Mouse (Mus musculus): ENCODE measurements around the gene Cadps. TPM values are rescaled to one million over a fixed set of nuclear protein-coding genes. Genes with fewer than 3 reads are reported as not detected.
"Not testable (repeated sequence)": the region's sequence is repeated elsewhere in the genome, so short reads cannot be mapped to it uniquely, and the experiment has no call there.

Cadps gene
- polyA plus RNA-seq, 2 experiments = 0.01 TPM; not detected in 1

DNA sequence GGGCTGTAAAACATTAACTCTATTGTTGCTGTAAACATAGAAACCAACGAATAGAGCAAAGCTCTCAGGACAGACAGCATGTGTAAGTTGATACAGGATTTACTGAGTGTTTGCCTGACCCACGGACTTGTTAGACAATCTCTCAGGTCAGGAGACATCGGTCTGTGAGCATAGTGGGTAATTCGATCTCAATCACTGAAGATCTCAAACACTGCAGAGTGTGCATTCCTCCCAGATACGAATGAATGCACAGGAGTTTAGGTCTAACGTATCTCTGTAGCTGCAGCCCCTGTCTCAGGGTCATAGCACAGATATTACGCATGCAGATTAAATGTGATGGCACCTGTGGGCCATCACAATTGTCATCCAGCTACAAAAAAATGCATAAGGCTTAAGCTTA lies 242.1 kb downstream of the Cadps start:
- Histone ChIP-seq H3K4me1 (replicated peaks; ENCODE audit: control insufficient read depth in 2 of 2, insufficient read depth in 2 of 2, low read length in 1 of 2) (no peaks in the 10 kb centered on the region), H3K36me3 (replicated peaks; ENCODE audit: control insufficient read depth, insufficient read depth, low read depth) (no peaks in the 10 kb centered on the region), H3K9me3 (ENCODE audit: control insufficient read depth, low read length) (no peaks in the 10 kb centered on the region), H3K27ac (no peak overlapping the region), H3K27me3 (ENCODE audit: control insufficient read depth, insufficient read depth, low read length) (no peaks in the 10 kb centered on the region), H3K4me3 (ENCODE audit: insufficient read depth in 1 of 2, low read depth in 2 of 2, low read length in 2 of 2) (no peak overlapping the region), H3K4me2 (ENCODE audit: low read depth) (no peak overlapping the region), H3K9ac (replicated peaks) (no peak overlapping the region)
- TF ChIP-seq EP300 (IDR thresholded peaks at IDR 0.05; ENCODE audit: low read depth) = no peak
- TF ChIP-seq CTCF (IDR thresholded peaks at IDR 0.05; ENCODE audit: low read depth) = no peak
- WGBS (ENCODE audit: insufficient replicate concordance) = 38% methylated on average over 7 of the region's 7 CpGs
- ATAC-seq (ENCODE audit: insufficient read depth) = no peak
- no peak for DNase-seq (ENCODE audit: low read depth in 3 of 3, low spot score in 3 of 3)

DNA sequence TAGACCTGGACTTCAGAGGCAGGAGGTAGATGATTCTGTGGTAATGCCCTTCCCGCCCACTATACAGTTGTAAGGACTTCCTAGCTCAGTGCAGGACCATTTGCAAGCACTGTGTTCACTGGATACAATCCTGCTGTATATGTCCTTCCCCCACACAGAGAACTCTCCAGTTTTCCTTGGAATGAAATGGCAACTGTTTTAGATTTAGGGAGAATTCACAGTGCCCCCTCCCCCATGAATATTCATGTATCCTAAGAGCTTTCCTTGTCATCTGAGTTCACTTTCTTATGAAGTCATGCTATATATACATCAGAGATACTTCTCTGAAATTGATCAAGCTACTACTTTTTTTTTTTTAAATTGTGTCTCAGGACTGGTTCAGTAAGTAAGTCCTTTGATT lies 244.7 kb downstream of the Cadps start:
- Histone ChIP-seq H3K9me3 (ENCODE audit: control insufficient read depth, low read length) (no peaks in the 10 kb centered on the region), H3K4me3 (ENCODE audit: insufficient read depth in 1 of 2, low read depth in 2 of 2, low read length in 2 of 2) (no peak overlapping the region), H3K36me3 (replicated peaks; ENCODE audit: control insufficient read depth, insufficient read depth, low read depth) (no peaks in the 10 kb centered on the region), H3K4me2 (ENCODE audit: low read depth) (no peak overlapping the region), H3K27me3 (ENCODE audit: control insufficient read depth, insufficient read depth, low read length) (no peaks in the 10 kb centered on the region), H3K4me1 (replicated peaks; ENCODE audit: control insufficient read depth in 2 of 2, insufficient read depth in 2 of 2, low read length in 1 of 2) (no peaks in the 10 kb centered on the region), H3K9ac (replicated peaks) (no peak overlapping the region), H3K27ac (no peak overlapping the region)
- 39% methylated on average over 1 of the region's 1 CpGs for whole genome bisulfite sequencing (ENCODE audit: insufficient replicate concordance)
- TF ChIP-seq EP300 (IDR thresholded peaks at IDR 0.05; ENCODE audit: low read depth) (no peak), CTCF (IDR thresholded peaks at IDR 0.05; ENCODE audit: low read depth) (no peak)
- DNase-seq (ENCODE audit: low read depth in 3 of 3, low spot score in 3 of 3) (no peak), ATAC-seq (ENCODE audit: insufficient read depth) (no peak)

DNA sequence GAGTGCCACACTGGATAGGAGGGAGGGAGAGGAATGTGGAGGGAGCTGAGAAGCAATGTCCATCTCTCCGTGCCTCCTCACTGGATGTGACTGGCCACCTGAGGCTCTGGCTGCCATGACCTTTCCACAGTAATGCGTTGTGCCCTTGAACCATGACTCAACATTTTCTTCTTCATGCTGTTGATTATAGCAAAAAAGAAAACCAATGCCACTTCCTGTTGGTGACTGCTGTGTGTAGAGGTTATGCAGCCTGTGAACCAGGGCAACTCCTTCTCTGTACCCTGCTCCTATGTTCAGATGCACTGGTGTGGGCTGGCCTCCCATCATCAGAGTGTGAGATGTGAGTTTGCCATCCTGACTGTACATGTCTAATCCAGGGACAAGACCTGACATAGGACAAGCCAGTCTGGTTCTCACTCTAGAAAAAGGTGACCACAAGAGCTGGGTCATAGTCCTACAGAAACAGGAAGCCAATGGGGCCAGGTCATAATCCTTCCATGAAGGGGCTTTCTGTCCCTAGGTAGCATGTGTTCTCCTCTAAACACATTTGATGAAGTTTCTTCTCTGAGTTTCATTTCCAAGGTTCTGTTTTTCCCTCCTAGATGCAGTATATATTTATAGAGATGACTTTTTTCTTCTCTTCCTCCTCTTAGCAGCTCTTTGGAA lies 245.3 kb downstream of the Cadps start:
- ATAC-seq (ENCODE audit: insufficient read depth) (no peak), DNase-seq (ENCODE audit: low read depth in 3 of 3, low spot score in 3 of 3) (no peak)
- Histone ChIP-seq H3K4me3 (ENCODE audit: insufficient read depth in 1 of 2, low read depth in 2 of 2, low read length in 2 of 2) (no peak overlapping the region), H3K27ac (no peak overlapping the region), H3K9ac (replicated peaks) (no peak overlapping the region), H3K36me3 (replicated peaks; ENCODE audit: control insufficient read depth, insufficient read depth, low read depth) (no peaks in the 10 kb centered on the region), H3K27me3 (ENCODE audit: control insufficient read depth, insufficient read depth, low read length) (no peaks in the 10 kb centered on the region), H3K4me2 (ENCODE audit: low read depth) (no peak overlapping the region), H3K4me1 (replicated peaks; ENCODE audit: control insufficient read depth in 2 of 2, insufficient read depth in 2 of 2, low read length in 1 of 2) (no peaks in the 10 kb centered on the region), H3K9me3 (ENCODE audit: control insufficient read depth, low read length) (no peaks in the 10 kb centered on the region)
- 51% methylated on average over 2 of the region's 2 CpGs for WGBS (ENCODE audit: insufficient replicate concordance)
- TF ChIP-seq EP300 (IDR thresholded peaks at IDR 0.05; ENCODE audit: low read depth) (no peak), CTCF (IDR thresholded peaks at IDR 0.05; ENCODE audit: low read depth) (no peak)

DNA sequence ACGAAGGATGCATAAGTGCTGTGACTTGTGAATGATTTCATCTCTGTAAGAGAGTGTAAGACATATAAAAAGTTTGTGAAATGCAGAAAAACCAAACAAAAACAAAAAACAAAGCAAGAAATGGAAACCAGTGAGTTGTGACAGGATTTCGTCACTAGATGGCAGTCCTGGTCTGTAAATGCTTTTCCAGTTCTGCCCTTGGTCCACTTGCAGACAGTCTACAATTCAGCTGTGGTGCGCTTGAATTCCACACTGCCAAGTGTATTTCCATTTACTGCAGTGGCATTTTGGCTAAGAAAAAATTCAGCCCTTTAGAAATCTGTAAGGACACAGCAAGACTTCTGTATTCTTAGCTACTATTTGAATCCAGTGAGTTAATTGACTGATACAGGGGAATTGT lies 247.8 kb downstream of the Cadps start:
- H3K4me1 ChIP-seq (replicated peaks; ENCODE audit: control insufficient read depth in 2 of 2, insufficient read depth in 2 of 2, low read length in 1 of 2) = no peaks in the 10 kb centered on the region
- 16% methylated on average over 3 of the region's 3 CpGs for WGBS (ENCODE audit: insufficient replicate concordance)
- no peak overlapping the region for H3K27ac ChIP-seq
- H3K36me3 ChIP-seq (replicated peaks; ENCODE audit: control insufficient read depth, insufficient read depth, low read depth) = no peaks in the 10 kb centered on the region
- H3K9ac ChIP-seq (replicated peaks) = no peak overlapping the region
- no peak for DNase-seq (ENCODE audit: low read depth in 3 of 3, low spot score in 3 of 3)
- H3K27me3 ChIP-seq (ENCODE audit: control insufficient read depth, insufficient read depth, low read length) = no peaks in the 10 kb centered on the region
- peak; percentile 50; the same call in 1 of the 2 replicates for TF ChIP-seq CTCF (IDR thresholded peaks at IDR 0.05; ENCODE audit: low read depth)
- no peak for TF ChIP-seq EP300 (IDR thresholded peaks at IDR 0.05; ENCODE audit: low read depth)
- H3K4me3 ChIP-seq (ENCODE audit: insufficient read depth in 1 of 2, low read depth in 2 of 2, low read length in 2 of 2) = no peak overlapping the region
- no peaks in the 10 kb centered on the region for H3K9me3 ChIP-seq (ENCODE audit: control insufficient read depth, low read length)
- no peak for ATAC-seq (ENCODE audit: insufficient read depth)
- H3K4me2 ChIP-seq (ENCODE audit: low read depth) = no peak overlapping the region

DNA sequence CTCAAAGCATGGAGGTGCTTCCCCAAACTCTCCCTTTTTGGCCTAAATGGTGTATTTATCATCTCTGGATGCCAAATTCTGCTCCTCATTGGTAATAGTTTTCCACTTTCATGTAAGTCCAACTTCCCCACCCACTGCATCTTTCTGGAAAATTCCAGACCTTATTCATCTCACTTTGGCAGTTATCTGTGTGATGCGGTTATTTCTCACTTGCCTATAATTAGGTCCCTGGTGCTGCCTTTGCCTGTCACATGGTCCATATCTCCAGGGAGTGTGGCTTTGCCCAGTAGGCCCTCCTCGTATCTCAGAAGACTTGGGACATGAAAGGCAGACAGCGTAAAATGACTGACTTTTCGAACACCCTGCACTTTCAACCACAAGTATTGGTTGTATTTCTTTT lies 248.5 kb downstream of the Cadps start:
- H3K9me3 ChIP-seq (ENCODE audit: control insufficient read depth, low read length) = no peaks in the 10 kb centered on the region
- DNase-seq (ENCODE audit: low read depth in 3 of 3, low spot score in 3 of 3) = no peak
- H3K27me3 ChIP-seq (ENCODE audit: control insufficient read depth, insufficient read depth, low read length) = no peaks in the 10 kb centered on the region
- no peak overlapping the region for H3K9ac ChIP-seq (replicated peaks)
- TF ChIP-seq EP300 (IDR thresholded peaks at IDR 0.05; ENCODE audit: low read depth) = no peak
- no peak for TF ChIP-seq CTCF (IDR thresholded peaks at IDR 0.05; ENCODE audit: low read depth)
- H3K36me3 ChIP-seq (replicated peaks; ENCODE audit: control insufficient read depth, insufficient read depth, low read depth) = no peaks in the 10 kb centered on the region
- H3K27ac ChIP-seq = no peak overlapping the region
- 65% methylated on average over 4 of the region's 4 CpGs for WGBS (ENCODE audit: insufficient replicate concordance)
- no peak overlapping the region for H3K4me2 ChIP-seq (ENCODE audit: low read depth)
- no peaks in the 10 kb centered on the region for H3K4me1 ChIP-seq (replicated peaks; ENCODE audit: control insufficient read depth in 2 of 2, insufficient read depth in 2 of 2, low read length in 1 of 2)
- H3K4me3 ChIP-seq (ENCODE audit: insufficient read depth in 1 of 2, low read depth in 2 of 2, low read length in 2 of 2) = no peak overlapping the region
- ATAC-seq (ENCODE audit: insufficient read depth) = no peak

DNA sequence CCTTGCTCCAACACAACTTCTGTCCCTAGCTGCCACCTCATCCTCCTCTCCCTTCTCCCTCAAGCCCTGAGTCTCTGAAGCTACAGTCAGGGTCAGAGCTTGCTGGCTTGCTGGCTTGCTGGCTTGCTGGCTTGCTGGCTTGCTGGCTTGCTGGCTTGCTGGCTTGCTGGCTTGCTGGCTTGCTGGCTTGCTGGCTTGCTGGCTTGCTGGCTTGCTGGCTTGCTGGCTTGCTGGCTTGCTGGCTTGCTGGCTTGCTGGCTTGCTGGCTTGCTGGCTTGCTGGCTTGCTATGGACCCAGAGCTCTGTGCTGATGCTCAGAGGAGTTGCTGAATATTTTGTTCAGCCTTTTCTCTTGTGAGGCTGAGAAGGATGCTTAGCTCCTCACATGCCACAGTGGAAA lies 261.1 kb downstream of the Cadps start:
- H3K4me2 ChIP-seq (ENCODE audit: low read depth); H3K27me3 ChIP-seq (ENCODE audit: control insufficient read depth, insufficient read depth, low read length); H3K27ac ChIP-seq; H3K36me3 ChIP-seq (replicated peaks; ENCODE audit: control insufficient read depth, insufficient read depth, low read depth); H3K9ac ChIP-seq (replicated peaks); H3K4me1 ChIP-seq (replicated peaks; ENCODE audit: control insufficient read depth in 2 of 2, insufficient read depth in 2 of 2, low read length in 1 of 2); DNase-seq (ENCODE audit: low read depth in 3 of 3, low spot score in 3 of 3); H3K9me3 ChIP-seq (ENCODE audit: control insufficient read depth, low read length); H3K4me3 ChIP-seq (ENCODE audit: insufficient read depth in 1 of 2, low read depth in 2 of 2, low read length in 2 of 2); ATAC-seq (ENCODE audit: insufficient read depth): not testable (repeated sequence)

All from liver, embryonic 14.5 days (tissue).